Mouse (Mus musculus) bone marrow, adult 2 months (tissue): ENCODE measurements around the gene 2700097O09Rik.

ENCODE experiments used
- CTCF ChIP-seq: fragments of 200-500 bp; IDR thresholded peaks from 2 replicates; pipeline ENCODE4 v1.5.1; 2011; ENCODE audit warnings: low read length, control low read depth; ENCODE audit not compliant: control insufficient read depth, insufficient read depth
- POLR2A ChIP-seq: fragments of 200-500 bp; IDR thresholded peaks from 2 replicates; pipeline ENCODE4 v1.6.1; 2011; ENCODE audit warnings: low read depth, mild to moderate bottlenecking, control low read depth, low read length, borderline replicate concordance; ENCODE audit not compliant: control insufficient read depth

- TF ChIP-seq CTCF (no peak), POLR2A (no peak)
Observed at GRCm38 (mm10) chr12:55051210-55052173, 28.4 kb downstream of the 2700097O09Rik start.
